Mouse (Mus musculus): ENCODE data around the gene Egfr. TPM values are rescaled to one million over a fixed set of nuclear protein-coding genes. Genes with fewer than 3 reads are reported as not detected.

Egfr gene
- polyA plus RNA-seq, 1 experiment from 2014 or later: 3.0 TPM

DNA sequence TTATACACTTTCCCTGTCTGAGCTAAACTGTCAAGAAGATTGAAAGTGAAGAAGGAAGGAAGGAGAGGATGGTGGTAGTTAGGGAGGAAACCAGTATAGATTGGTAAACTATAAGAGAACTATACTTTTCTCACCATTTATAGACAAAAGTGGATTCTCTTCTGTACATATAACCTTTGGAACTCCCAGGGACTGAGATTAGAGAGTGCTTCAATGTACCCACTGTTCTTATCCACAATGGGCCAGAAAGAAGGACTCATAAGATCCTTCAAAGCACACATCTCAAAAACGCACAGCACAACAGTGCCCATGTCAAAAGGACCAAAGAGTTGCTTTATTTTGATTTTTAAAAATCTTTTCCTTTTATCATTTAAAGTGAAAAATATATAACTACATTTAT, 148.2 kb downstream of the Egfr start:
- WGBS: 85% methylated on average over 1 of the region's 1 CpGs
- Histone ChIP-seq H3K27me3 (ENCODE audit: low read depth, poor library complexity, severe bottlenecking) (no peaks in the 10 kb centered on the region), H3K27ac (no peak overlapping the region), H3K36me3 (no peaks in the 10 kb centered on the region), H3K4me3 (no peak overlapping the region), H3K9me3 (replicated peaks) (no peaks in the 10 kb centered on the region), H3K4me1 (peaks cover 8% of the 10 kb centered on the region; the same call in 1 of the 2 replicates)
- no peak for DNase-seq (ENCODE audit: low spot score)

DNA sequence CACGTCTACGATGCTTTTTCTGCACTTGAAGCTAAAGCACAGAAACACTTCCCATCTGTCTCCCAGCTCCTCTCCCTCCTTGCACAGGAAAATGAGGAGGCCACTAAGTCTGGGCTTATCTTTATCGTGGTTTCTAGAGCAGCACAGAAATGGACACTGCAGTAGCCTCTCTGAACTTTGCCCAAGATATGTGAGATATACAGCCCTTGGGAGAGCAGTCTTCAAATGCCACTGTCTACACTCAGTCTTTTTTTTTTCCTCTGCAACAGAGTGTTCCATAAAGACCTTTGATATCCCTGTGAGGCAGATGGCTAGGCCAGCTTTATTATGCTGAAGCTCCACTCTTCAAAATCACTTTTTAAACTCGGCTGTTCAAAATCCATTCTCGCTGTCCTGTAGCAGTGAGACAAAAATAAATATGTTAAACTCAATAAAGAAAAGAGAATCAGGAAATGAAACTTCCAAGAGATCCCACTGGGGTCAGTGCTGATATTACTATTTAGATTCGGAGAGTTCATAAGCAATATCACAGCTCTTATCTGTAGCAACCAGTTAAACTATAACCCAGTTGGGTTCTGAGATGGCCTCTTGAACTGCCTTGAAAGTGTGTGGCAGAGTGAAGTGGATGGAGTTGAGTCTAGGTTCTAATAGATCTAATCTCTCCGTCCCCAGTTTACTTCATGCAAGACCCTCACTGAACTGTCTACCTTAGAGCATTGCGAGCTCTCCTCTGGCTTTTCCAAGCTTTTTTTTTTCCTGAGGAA, 148.8 kb downstream of the Egfr start:
- no peak for DNase-seq (ENCODE audit: low spot score)
- no peaks in the 10 kb centered on the region for H3K9me3 ChIP-seq (replicated peaks)
- H3K4me1 ChIP-seq: peaks cover 8% of the 10 kb centered on the region; the same call in 1 of the 2 replicates
- no peak overlapping the region for H3K27ac ChIP-seq
- no peaks in the 10 kb centered on the region for H3K36me3 ChIP-seq
- 89% methylated on average over 8 of the region's 8 CpGs for WGBS
- no peaks in the 10 kb centered on the region for H3K27me3 ChIP-seq (ENCODE audit: low read depth, poor library complexity, severe bottlenecking)
- H3K4me3 ChIP-seq: no peak overlapping the region

- H3K36me3 ChIP-seq: no peaks in the 10 kb centered on the region
Observed at GRCm38 (mm10) chr11:16904302-16905011, 152.5 kb downstream of the Egfr start.

DNA sequence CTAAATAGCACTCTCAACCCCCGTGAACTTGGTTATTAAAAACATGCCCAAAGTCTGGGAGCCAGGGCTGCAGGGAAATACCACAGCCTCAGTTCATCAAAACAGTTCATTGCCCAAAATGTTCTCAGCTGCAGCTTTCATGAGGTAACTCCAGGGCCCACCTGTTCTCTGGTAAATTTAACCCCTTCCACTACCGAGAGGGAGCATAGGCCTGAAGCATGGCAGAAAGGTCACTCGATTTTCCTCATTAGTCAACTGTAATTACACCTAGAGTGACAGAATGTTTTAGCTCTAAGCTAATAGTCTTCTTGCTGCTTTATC, 153.0 kb downstream of the Egfr start:
- WGBS: 59% methylated on average over 3 of the region's 3 CpGs
- Histone ChIP-seq H3K27ac (no peak overlapping the region), H3K9me3 (replicated peaks) (no peaks in the 10 kb centered on the region), H3K36me3 (no peaks in the 10 kb centered on the region), H3K27me3 (ENCODE audit: low read depth, poor library complexity, severe bottlenecking) (no peaks in the 10 kb centered on the region), H3K4me3 (no peak overlapping the region), H3K4me1 (peaks cover 8% of the 10 kb centered on the region; the same call in 1 of the 2 replicates)
- DNase-seq (ENCODE audit: low spot score): no peak

More at GRCm38 (mm10) chr11:16904302-16905011, 152.5 kb downstream of the Egfr start:
- Histone ChIP-seq H3K27ac (no peak overlapping the region), H3K27me3 (ENCODE audit: low read depth, poor library complexity, severe bottlenecking) (no peaks in the 10 kb centered on the region), H3K4me1 (peaks cover 8% of the 10 kb centered on the region; the same call in 1 of the 2 replicates), H3K4me3 (no peak overlapping the region), H3K9me3 (replicated peaks) (no peaks in the 10 kb centered on the region)
- WGBS: 79% methylated on average over 8 of the region's 8 CpGs
- no peak for DNase-seq (ENCODE audit: low spot score)

GRCm38 (mm10) chr11:16906530-16906929, 154.5 kb downstream of the Egfr start:
- WGBS: 98% methylated on average over 2 of the region's 2 CpGs

DNA sequence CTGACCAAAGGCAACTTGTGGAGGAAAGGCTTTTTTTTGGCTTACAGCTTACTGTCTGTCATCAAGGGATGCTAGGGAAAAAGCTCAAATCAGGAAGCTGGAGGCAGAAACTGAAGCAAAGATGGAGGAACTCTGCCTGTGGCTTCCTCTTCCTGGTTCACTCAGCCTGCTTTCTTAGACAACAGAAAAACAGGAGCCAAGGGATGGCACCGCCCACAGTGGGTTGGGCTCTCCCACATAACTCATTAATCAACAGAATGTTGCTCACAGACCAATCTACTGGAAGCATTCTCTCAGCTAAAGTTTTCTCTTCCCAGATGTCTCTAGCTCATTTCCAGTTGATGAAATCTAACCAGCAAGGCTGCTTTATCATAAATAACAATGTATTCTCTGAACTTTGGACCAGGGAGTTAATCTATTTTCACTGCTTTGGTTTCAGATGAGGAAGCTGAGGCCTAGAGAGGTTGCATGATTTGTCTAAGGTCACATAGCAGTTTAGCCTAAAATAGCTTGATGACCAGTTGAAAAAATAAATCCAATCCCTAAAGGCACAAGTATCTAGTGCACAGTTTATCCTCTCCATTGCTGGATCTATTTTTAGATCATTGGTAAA, 155.6 kb downstream of the Egfr start:
- Histone ChIP-seq H3K27me3 (ENCODE audit: low read depth, poor library complexity, severe bottlenecking) (no peaks in the 10 kb centered on the region), H3K4me1 (peaks cover 8% of the 10 kb centered on the region; the same call in 1 of the 2 replicates), H3K36me3 (no peaks in the 10 kb centered on the region), H3K9me3 (replicated peaks) (no peaks in the 10 kb centered on the region), H3K27ac (no peak overlapping the region), H3K4me3 (no peak overlapping the region)
- no peak for DNase-seq (ENCODE audit: low spot score)
- WGBS: 81% methylated on average over 1 of the region's 1 CpGs

More at GRCm38 (mm10) chr11:16906530-16906929, 154.5 kb downstream of the Egfr start:
- H3K36me3 ChIP-seq: no peaks in the 10 kb centered on the region
- no peaks in the 10 kb centered on the region for H3K27me3 ChIP-seq (ENCODE audit: low read depth, poor library complexity, severe bottlenecking)
- no peak overlapping the region for H3K27ac ChIP-seq
- no peak overlapping the region for H3K4me3 ChIP-seq
- H3K4me1 ChIP-seq: peaks cover 8% of the 10 kb centered on the region; the same call in 1 of the 2 replicates
- no peak for DNase-seq (ENCODE audit: low spot score)
- no peaks in the 10 kb centered on the region for H3K9me3 ChIP-seq (replicated peaks)

- WGBS: 79% methylated on average over 3 of the region's 3 CpGs
- H3K27me3 ChIP-seq (ENCODE audit: low read depth, poor library complexity, severe bottlenecking): no peaks in the 10 kb centered on the region
- DNase-seq (ENCODE audit: low spot score): no peak
- no peak overlapping the region for H3K27ac ChIP-seq
- no peak overlapping the region for H3K4me3 ChIP-seq
- no peaks in the 10 kb centered on the region for H3K9me3 ChIP-seq (replicated peaks)
- H3K4me1 ChIP-seq: no peaks in the 10 kb centered on the region
- H3K36me3 ChIP-seq: no peaks in the 10 kb centered on the region
Observed at GRCm38 (mm10) chr11:16914756-16915155, 162.8 kb downstream of the Egfr start.

DNA sequence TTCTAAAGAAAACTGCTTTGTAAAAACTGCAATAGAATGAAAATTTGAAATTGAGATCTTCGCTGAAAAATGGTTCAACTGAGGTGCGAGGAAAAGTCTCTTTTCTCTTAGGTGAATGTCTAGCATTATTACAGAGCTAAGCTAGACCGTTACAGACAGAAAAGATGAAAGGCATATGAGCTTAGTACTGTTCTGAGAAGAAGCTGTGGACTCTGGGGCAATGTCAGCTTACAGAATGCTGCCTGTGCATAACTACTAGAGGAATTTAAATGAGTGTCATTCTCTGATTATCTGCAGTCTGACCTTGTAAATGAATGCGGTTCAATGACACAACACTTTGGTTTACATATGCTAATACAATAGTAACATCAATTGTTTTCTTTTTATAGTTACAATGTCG, 163.8 kb downstream of the Egfr start:
- no peak overlapping the region for H3K4me3 ChIP-seq
- no peak for DNase-seq (ENCODE audit: low spot score)
- H3K36me3 ChIP-seq: no peaks in the 10 kb centered on the region
- no peaks in the 10 kb centered on the region for H3K9me3 ChIP-seq (replicated peaks)
- 84% methylated on average over 5 of the region's 5 CpGs for WGBS
- H3K27me3 ChIP-seq (ENCODE audit: low read depth, poor library complexity, severe bottlenecking): no peaks in the 10 kb centered on the region
- no peaks in the 10 kb centered on the region for H3K4me1 ChIP-seq
- H3K27ac ChIP-seq: no peak overlapping the region

- Histone ChIP-seq H3K4me1 (no peaks in the 10 kb centered on the region), H3K9me3 (replicated peaks) (no peaks in the 10 kb centered on the region), H3K4me3 (no peak overlapping the region), H3K27me3 (ENCODE audit: low read depth, poor library complexity, severe bottlenecking) (no peaks in the 10 kb centered on the region), H3K27ac (no peak overlapping the region), H3K36me3 (no peaks in the 10 kb centered on the region)
- WGBS: 97% methylated on average over 2 of the region's 2 CpGs
- DNase-seq (ENCODE audit: low spot score): no peak
Observed at GRCm38 (mm10) chr11:16917512-16917911, 165.5 kb downstream of the Egfr start.

DNA sequence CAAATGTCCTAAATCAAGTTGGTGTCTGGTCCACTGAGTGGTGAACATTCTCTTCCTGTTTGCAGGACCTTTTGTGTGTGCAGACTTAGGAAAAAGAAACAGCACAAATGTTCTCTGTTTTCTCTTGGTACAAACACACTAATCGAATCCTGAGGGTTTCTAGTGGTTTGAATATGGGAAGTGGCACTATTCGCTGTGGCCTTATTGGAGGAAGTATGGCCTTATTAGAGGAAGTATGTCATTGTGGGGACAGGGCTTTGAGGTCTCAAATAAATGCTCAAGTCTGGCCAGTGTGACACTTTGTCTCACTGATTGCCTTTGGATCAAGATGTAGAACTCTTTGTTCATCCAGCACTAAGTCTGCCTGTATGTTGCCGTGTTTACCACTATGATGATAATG, 180.2 kb downstream of the Egfr start:
- Histone ChIP-seq H3K27me3 (ENCODE audit: low read depth, poor library complexity, severe bottlenecking) (no peaks in the 10 kb centered on the region), H3K27ac (no peak overlapping the region), H3K4me1 (no peaks in the 10 kb centered on the region), H3K9me3 (replicated peaks) (no peaks in the 10 kb centered on the region), H3K36me3 (no peaks in the 10 kb centered on the region), H3K4me3 (no peak overlapping the region)
- DNase-seq (ENCODE audit: low spot score): no peak
- 90% methylated on average over 3 of the region's 3 CpGs for WGBS

- H3K27ac ChIP-seq: no peak overlapping the region
- 77% methylated on average over 6 of the region's 6 CpGs for WGBS
Observed at GRCm38 (mm10) chr11:16935577-16936236, 183.7 kb downstream of the Egfr start.

DNA sequence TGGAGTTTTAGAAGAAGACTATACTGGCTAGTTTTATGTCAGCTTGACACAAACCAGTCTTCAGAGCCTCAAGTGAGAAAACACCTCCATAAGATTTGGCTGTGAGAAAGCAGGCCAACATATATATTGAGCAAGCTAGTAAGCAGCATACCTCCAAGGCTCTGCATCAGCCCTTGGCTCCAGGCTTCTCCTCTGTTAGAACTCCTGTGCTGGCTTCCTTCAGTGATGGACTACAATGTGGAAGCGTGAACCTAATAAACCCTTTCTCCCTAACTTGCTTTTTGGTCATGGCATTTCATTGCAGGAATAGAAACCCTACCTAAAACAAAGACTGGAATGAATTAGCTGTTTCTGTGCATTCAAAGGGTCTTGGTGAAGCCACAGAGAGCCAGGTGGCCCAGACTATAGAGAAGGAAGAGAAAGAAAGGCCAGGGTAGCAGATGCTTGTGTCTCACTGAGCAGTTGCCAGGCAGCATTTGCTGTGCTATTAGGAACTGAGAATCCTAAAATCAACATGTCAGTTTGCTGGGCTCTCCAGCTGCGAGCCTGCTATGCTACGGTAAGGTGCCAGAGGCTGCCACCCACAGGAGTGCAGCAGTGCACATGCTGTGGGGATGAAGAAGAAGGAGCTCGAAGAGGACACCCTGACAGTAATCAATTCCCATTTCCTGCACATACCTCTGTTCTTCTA, 189.2 kb downstream of the Egfr start:
- no peaks in the 10 kb centered on the region for H3K36me3 ChIP-seq
- no peaks in the 10 kb centered on the region for H3K4me1 ChIP-seq
- H3K9me3 ChIP-seq (replicated peaks): no peaks in the 10 kb centered on the region
- WGBS: 81% methylated on average over 4 of the region's 4 CpGs
- no peaks in the 10 kb centered on the region for H3K27me3 ChIP-seq (ENCODE audit: low read depth, poor library complexity, severe bottlenecking)
- no peak for DNase-seq (ENCODE audit: low spot score)
- no peak overlapping the region for H3K4me3 ChIP-seq
- H3K27ac ChIP-seq: no peak overlapping the region

More at GRCm38 (mm10) chr11:16935577-16936236, 183.7 kb downstream of the Egfr start:
- DNase-seq (ENCODE audit: low spot score): no peak
- H3K27me3 ChIP-seq (ENCODE audit: low read depth, poor library complexity, severe bottlenecking): no peaks in the 10 kb centered on the region
- H3K36me3 ChIP-seq: no peaks in the 10 kb centered on the region
- H3K9me3 ChIP-seq (replicated peaks): no peaks in the 10 kb centered on the region
- no peak overlapping the region for H3K4me3 ChIP-seq
- H3K4me1 ChIP-seq: no peaks in the 10 kb centered on the region
